Mouse (Mus musculus) adrenal gland, adult (tissue): ENCODE results near the gene Fut1.

Experiments
- DNase-seq, 2 experiments: peaks; one replicate each; pipeline ENCODE4 v3.0.0; 2022 to 2023; ENCODE audit warnings: low spot score in 1 of 2; ENCODE audit not compliant: inconsistent age in 2 of 2

Gene Fut1

GRCm38 (mm10) chr7:45598960-45599879 lies 17.9 kb upstream of the Fut1 start:
- peak in 1 of 2 experiments; percentile 5 for DNase-seq

DNA sequence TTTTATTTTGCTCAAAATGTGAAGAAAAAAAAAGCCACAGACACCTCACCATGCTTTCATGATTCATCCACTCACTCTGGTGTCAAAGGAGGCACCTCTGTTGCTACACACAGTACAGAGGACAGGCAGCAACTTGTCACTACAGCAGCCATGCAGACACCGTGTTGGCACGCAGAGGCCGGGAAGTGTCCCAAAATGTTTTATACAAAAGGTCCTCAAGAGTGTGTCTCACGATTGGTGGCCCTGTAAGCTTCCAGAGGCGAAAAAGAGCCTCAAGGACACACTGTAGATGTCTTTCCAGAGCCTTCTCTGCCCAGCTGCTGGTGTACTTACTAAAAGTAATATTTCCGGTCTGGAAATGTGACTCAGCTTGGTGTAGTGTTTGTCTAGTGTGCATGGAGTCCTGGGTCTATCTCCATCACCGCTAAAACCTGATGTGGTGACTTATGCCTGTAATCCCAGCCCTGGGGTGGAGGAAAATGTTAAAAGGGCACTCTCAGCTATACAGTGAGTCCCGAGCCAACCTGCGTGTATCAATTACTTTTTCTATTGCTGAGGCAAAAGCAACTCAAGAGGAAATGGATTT lies 11.3 kb upstream of the Fut1 start:
- DNase-seq = peak; percentile 63 to 80

DNA sequence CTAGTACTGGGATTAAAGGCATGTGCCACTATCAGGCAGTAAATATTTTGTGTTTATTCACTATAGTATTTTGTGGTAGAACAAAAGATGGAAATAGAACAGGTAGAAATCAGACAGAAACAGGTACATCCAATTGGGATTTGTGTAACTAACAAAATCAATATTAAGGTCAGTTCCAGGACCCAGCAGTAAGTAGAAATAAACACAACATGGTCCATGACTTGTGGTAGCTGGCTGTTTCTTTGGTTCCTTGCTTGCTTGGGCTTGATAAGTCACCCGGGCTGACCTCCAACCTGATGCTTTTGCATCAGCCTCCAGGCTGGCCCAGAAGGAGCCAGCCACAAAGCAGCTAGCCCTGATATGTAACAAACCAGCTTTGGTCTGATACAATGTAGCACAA lies 7.6 kb upstream of the Fut1 start:
- DNase-seq = no peak

- no peak for DNase-seq
Measured at GRCm38 (mm10) chr7:45616277-45616676, 812 bp upstream of the Fut1 start.

DNA sequence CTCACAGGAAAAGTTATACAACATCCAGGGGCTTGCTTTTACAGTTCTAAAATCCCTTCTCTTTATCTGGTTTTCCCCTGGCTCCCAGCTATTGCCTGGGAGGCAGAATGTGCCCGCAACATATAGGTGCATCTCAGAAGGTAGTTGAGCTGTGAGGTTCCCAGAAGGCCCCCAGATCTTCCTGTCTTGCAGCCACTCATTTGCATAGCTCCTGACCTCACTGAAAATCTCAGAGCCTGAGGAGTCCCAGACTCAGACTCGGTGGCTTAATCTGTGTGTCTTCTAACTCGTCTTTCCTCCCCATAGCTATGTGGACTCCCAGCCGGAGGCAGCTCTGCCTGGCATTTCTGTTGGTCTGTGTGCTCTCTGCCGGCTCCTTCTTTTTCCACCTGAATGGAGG lies 1.2 kb downstream of the Fut1 start:
- DNase-seq = no peak

- DNase-seq = no peak
Measured at GRCm38 (mm10) chr7:45619592-45619991, 2.5 kb downstream of the Fut1 start.

DNA sequence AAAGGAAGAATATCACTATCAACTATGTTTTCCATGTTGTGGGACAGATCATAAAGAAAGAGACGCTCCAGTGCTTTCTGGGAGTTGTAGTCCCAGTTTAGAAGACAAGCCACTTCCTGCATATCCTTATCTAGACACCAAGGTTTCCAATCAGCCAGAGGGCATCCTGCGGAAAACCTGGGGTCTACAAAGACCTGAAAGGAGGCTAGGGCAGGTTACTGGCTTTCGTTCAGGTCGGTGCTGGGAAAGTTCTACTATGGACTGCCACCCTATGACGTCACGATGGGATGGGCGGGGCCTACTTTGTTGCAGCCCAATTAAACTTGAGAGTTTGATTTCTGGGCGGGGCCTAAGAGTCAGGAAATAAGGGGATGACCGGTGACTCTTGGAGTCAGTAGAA lies 4.4 kb downstream of the Fut1 start, which contains the start of gene Izumo1:
Gene Izumo1, plus strand, starts transcription at position 369 of the 400 bp plus-strand sequence.
- peak; percentile 46 to 69 for DNase-seq

GRCm38 (mm10) chr7:45623507-45623906 lies 6.4 kb downstream of the Fut1 start:
- no peak for DNase-seq

DNA sequence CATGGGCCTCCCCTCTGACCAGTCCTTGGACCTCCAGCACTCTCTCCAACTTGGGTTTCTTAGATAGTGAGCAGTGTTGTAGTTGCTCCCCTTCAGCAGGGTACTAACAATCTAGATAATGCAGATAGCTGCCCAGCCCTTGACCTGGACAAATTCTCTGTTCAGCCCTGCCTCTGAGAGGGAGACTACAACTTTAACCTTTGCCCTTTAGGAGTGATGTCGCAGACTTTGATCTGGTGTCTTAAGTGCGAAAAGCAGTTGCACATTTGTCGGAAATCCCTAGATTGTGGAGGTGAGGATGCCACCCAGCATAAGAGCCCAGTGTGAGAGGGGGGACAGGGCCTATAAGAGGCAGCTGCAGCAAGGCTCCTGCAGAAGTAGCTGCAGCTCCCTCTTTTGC lies 7.6 kb downstream of the Fut1 start:
- no peak for DNase-seq

GRCm38 (mm10) chr7:45625481-45625880 lies 8.4 kb downstream of the Fut1 start:
- no peak for DNase-seq

GRCm38 (mm10) chr7:45626571-45627076 lies 9.5 kb downstream of the Fut1 start:
- DNase-seq = no peak

GRCm38 (mm10) chr7:45627261-45627660 lies 10.2 kb downstream of the Fut1 start, which contains the start of gene Rasip1:
Gene Rasip1 (plus strand): TSS chr7:45627488.
- peak; percentile 65 to 73 for DNase-seq

- DNase-seq = peak; percentile 94 to 96
Measured at GRCm38 (mm10) chr7:45628364-45629294, 11.5 kb downstream of the Fut1 start.

DNA sequence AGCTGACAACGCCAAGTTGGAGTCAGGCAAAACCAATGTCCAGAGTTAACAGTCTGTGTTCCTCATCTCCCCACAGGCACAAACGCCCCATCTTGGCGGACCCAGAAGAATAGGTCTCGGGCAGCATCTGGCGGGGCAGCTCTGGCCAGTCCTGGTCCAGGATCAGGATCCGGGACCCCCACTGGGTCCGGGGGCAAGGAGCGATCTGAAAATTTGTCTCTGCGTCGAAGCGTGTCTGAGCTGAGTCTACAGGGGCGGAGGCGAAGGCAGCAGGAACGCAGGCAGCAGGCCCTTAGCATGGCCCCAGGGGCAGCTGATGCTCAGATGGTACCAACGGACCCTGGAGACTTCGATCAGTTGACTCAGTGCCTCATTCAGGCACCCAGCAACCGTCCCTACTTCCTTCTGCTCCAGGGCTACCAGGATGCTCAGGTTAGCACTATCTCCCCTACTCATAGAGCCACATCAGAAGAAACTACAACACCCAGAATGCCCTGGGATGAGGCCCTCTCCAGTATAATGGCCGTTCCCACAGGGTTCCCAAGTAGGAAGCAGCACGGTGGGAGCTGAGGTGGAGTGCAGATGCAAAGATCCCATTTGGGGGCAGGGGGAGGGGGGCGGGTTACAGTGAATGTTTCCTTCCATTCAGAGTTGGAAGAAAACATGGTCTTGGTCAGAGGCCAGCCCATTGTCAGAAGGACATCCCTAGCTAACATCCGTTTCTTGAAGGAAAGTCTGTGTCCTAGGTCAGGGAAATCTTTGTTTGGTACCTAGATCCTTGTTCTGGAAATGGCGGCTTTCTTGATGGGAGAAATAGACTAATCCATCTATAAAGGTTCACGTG lies 13.2 kb downstream of the Fut1 start:
- no peak for DNase-seq

- peak in 1 of 2 experiments; percentile 41 for DNase-seq
Measured at GRCm38 (mm10) chr7:45632499-45632898, 15.4 kb downstream of the Fut1 start.

GRCm38 (mm10) chr7:45634946-45635681 lies 18.0 kb downstream of the Fut1 start:
- DNase-seq = peak in 1 of 2 experiments; percentile 70

GRCm38 (mm10) chr7:45635711-45636688 lies 18.9 kb downstream of the Fut1 start:
- peak; percentile 68 to 87 for DNase-seq

- peak in 1 of 2 experiments; percentile 43 for DNase-seq
Measured at GRCm38 (mm10) chr7:45637710-45638109, 20.6 kb downstream of the Fut1 start.
